Mouse (Mus musculus): Measurements from ENCODE around the gene Lmna. TPM values are rescaled to one million over a fixed set of nuclear protein-coding genes. Genes with fewer than 3 reads are reported as not detected.

The Lmna gene
- polyA plus RNA-seq, 1 experiment from 2014 or later: 17.9 TPM

DNA sequence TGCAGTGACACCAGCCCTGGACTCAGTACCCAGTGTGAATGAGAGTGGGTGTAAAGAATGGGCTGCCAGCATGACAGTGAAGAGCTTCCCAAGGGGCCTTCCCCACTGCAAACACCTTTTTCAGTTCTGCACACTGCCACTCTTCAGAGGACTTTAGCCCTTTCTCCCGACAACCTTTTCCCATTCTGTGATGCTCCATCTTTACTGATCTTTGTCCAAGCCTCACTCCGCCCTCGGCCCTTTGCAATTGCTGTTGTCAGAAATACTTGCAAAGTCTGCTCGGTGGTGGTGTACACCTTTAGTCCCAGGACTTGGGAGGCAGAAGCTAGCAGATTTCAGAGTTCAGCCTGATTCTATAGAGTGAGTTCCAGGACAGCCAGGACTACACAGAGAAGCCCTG is 41.8 kb upstream of the Lmna start:
- Histone ChIP-seq H3K4me2 (no peak overlapping the region), H3K36me3 (ENCODE audit: control insufficient read depth, insufficient read depth, low read length) (peaks cover 7% of the 10 kb centered on the region; the same call in 1 of the 2 replicates), H3K27me3 (ENCODE audit: control insufficient read depth, insufficient read depth, low read length) (no peaks in the 10 kb centered on the region), H3K9me3 (ENCODE audit: control insufficient read depth, low read length) (no peaks in the 10 kb centered on the region), H3K4me1 (ENCODE audit: control insufficient read depth, insufficient read depth, low read length) (peaks cover 13% of the 10 kb centered on the region), H3K27ac (ENCODE audit: low read depth, low read length) (no peak overlapping the region), H3K9ac (ENCODE audit: low read length) (no peak overlapping the region), H3K4me3 (ENCODE audit: low read depth, low read length) (no peak overlapping the region)
- WGBS: 83% methylated on average over 4 of the region's 4 CpGs
- no peak for ATAC-seq (ENCODE audit: low FRiP score)
- DNase-seq (ENCODE audit: low spot score, missing footprints): peak; percentile 73

DNA sequence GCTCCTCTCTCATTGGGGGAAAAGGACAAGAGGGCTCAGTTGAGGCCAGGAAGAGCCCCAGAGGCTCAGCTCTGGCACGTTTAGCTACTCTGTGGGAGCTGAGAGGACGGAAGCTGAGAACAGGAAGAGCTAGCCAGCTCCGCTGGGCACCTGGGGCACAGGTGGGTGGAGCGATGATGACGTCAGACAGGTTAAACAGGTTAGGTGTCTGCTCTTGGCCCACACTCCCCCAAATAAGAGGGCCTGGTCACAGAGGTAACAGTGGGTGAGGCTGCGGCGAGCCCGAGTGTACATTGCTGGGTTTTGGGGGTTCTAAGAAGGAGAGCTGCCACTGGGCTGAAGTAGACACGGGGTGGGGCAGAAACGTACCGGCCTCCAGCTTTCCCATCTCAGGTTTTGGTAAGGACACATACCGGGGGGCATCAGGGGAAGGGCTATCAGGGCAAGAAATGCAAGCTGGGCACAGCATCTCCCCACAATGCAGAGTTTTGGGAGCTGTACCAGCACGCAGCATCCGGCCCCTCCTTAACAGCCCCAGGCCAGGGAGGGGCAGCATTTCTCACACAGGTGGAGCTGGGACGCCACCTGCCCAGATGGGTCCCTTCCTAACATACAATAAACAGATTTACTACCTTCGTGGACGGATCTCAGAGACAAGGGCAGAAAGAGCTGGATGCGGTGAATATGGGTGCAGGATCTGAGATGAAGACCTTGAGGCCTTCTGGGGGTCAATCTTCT is 38.6 kb upstream of the Lmna start, which contains the start of gene Rab25:
Gene Rab25, minus strand, starts transcription at position 121 of the 738 bp plus-strand sequence.
- no peak within 1 kb of the TSS for H3K4me2 ChIP-seq

DNA sequence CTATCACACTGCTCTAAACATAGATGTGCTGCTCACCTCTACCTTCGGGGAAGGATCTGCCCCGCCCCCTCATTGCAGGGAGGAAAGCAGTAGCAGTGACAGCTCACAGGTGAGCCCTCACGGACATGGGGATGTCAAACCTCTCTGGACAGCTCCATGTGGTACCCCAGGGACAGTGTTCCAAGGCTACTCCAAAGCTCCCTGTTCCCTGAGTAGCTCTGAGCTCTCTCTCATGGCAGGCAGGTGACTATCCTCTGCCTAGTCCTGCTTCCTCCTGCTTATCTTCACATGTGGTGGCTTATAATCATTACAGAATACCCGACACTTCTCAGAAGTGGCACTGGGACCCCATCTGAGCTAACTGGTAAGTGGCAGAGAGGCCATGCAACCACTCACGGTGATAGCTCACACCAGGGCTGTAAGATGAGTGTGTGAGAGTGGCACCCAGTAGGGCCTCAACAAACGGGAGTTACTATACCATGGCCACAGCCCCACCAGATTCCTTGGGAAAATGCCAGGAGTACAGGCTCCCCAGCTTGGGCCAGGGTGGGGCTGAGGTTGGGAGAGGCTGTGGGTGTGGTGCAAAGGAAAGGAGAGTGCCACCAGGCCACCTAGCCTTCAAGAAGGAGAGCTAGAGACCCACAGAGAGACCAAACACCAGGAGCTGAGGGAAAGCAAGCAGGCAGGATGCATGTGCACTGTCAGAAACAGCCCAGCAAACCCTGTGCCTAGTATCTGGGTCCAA is 37.1 kb upstream of the Lmna start:
- H3K36me3 ChIP-seq (ENCODE audit: control insufficient read depth, insufficient read depth, low read length): no peaks in the 10 kb centered on the region
- no peak for ATAC-seq (ENCODE audit: low FRiP score)
- WGBS: 81% methylated on average over 6 of the region's 6 CpGs

More for the DNA sequence above, 38.6 kb upstream of the Lmna start, which contains the start of gene Rab25:
- no peaks in the 10 kb centered on the region for H3K9me3 ChIP-seq (ENCODE audit: control insufficient read depth, low read length)
- peak; percentile 61 for DNase-seq (ENCODE audit: low spot score, missing footprints)
- ATAC-seq (ENCODE audit: low FRiP score): no peak
- H3K27me3 ChIP-seq (ENCODE audit: control insufficient read depth, insufficient read depth, low read length): no peaks in the 10 kb centered on the region
- H3K9ac ChIP-seq (ENCODE audit: low read length): no peak within 1 kb of the TSS
- H3K36me3 ChIP-seq (ENCODE audit: control insufficient read depth, insufficient read depth, low read length): no peaks in the 10 kb centered on the region
- no peak within 1 kb of the TSS for H3K27ac ChIP-seq (ENCODE audit: low read depth, low read length)
- WGBS: 49% methylated on average over 18 of the region's 18 CpGs
- peaks cover 8% of the 10 kb centered on the region for H3K4me1 ChIP-seq (ENCODE audit: control insufficient read depth, insufficient read depth, low read length)
- no peak within 1 kb of the TSS for H3K4me3 ChIP-seq (ENCODE audit: low read depth, low read length)

DNA sequence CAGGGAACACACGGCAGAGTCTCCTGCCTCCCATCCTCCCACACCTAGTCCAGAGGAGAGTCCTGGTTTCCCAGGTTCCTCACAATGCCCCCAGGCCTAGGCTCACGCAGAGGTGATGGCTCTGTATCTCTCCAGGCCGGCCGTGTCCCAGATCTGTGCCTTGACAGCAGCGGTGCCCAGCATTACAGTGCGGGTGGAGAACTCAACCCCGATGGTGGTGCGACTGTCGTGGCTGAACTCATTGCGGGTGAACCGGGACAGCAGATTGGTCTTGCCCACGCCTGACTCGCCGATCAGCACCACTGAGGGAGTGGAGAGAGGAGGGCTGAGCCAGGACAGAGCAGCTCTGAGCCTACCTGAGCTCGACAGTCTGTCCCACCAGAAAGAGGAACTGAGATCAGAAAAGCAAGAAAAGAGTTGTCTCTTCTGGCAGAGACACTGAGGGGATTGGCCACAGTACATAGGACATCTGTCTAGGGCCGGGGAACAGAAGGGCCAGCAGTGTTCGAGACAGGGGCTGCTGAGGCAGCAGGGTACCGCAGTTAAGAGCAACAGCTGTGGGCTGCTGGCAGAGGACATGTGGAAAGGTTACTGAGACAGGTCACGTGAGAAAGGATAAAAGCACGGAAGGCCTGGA is 35.3 kb upstream of the Lmna start:
- 72% methylated on average over 20 of the region's 20 CpGs for WGBS
- H3K9me3 ChIP-seq (ENCODE audit: control insufficient read depth, low read length): no peaks in the 10 kb centered on the region
- H3K9ac ChIP-seq (ENCODE audit: low read length): no peak overlapping the region
- H3K4me3 ChIP-seq (ENCODE audit: low read depth, low read length): no peak overlapping the region
- H3K4me1 ChIP-seq (ENCODE audit: control insufficient read depth, insufficient read depth, low read length): peaks cover 9% of the 10 kb centered on the region
- no peaks in the 10 kb centered on the region for H3K27me3 ChIP-seq (ENCODE audit: control insufficient read depth, insufficient read depth, low read length)
- peaks cover 2% of the 10 kb centered on the region; the same call in 1 of the 2 replicates for H3K36me3 ChIP-seq (ENCODE audit: control insufficient read depth, insufficient read depth, low read length)
- ATAC-seq (ENCODE audit: low FRiP score) (no peak), DNase-seq (ENCODE audit: low spot score, missing footprints) (peak; percentile 68)
- H3K27ac ChIP-seq (ENCODE audit: low read depth, low read length): no peak overlapping the region
- no peak overlapping the region for H3K4me2 ChIP-seq

More for the DNA sequence above, 37.1 kb upstream of the Lmna start:
- Histone ChIP-seq H3K27me3 (ENCODE audit: control insufficient read depth, insufficient read depth, low read length) (no peaks in the 10 kb centered on the region), H3K4me3 (ENCODE audit: low read depth, low read length) (no peak overlapping the region), H3K27ac (ENCODE audit: low read depth, low read length) (no peak overlapping the region), H3K4me1 (ENCODE audit: control insufficient read depth, insufficient read depth, low read length) (peaks cover 3% of the 10 kb centered on the region), H3K9me3 (ENCODE audit: control insufficient read depth, low read length) (no peaks in the 10 kb centered on the region), H3K9ac (ENCODE audit: low read length) (no peak overlapping the region), H3K4me2 (no peak overlapping the region)
- peak; percentile 51 for DNase-seq (ENCODE audit: low spot score, missing footprints)

DNA sequence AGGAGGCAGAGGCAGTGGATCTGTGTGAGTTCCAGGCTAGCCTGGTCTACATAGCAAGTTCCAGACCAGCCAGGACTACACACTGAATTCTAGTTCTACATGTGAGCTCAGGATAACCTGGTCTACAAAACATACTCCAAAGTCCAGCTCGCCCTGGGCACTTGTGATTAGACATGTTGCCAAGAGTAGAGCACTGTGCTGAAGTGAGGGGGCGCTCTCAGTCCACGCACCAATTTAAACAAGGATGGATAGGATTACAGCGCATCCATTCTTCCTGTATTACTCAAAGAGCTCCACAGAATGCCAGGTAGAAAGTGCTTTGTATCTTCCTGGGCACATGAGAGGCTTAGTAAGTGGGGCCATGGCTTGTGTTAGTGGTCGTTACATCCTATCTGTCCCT is 34.8 kb upstream of the Lmna start:
- no peak overlapping the region for H3K27ac ChIP-seq (ENCODE audit: low read depth, low read length)
- peaks cover 3% of the 10 kb centered on the region; the same call in 1 of the 2 replicates for H3K36me3 ChIP-seq (ENCODE audit: control insufficient read depth, insufficient read depth, low read length)
- no peak overlapping the region for H3K9ac ChIP-seq (ENCODE audit: low read length)
- H3K27me3 ChIP-seq (ENCODE audit: control insufficient read depth, insufficient read depth, low read length): no peaks in the 10 kb centered on the region
- H3K4me2 ChIP-seq: no peak overlapping the region
- no peak for ATAC-seq (ENCODE audit: low FRiP score)
- WGBS: 37% methylated on average over 5 of the region's 5 CpGs
- H3K9me3 ChIP-seq (ENCODE audit: control insufficient read depth, low read length): no peaks in the 10 kb centered on the region
- H3K4me3 ChIP-seq (ENCODE audit: low read depth, low read length): no peak overlapping the region
- peaks cover 14% of the 10 kb centered on the region for H3K4me1 ChIP-seq (ENCODE audit: control insufficient read depth, insufficient read depth, low read length)
- peak; percentile 84 for DNase-seq (ENCODE audit: low spot score, missing footprints)

DNA sequence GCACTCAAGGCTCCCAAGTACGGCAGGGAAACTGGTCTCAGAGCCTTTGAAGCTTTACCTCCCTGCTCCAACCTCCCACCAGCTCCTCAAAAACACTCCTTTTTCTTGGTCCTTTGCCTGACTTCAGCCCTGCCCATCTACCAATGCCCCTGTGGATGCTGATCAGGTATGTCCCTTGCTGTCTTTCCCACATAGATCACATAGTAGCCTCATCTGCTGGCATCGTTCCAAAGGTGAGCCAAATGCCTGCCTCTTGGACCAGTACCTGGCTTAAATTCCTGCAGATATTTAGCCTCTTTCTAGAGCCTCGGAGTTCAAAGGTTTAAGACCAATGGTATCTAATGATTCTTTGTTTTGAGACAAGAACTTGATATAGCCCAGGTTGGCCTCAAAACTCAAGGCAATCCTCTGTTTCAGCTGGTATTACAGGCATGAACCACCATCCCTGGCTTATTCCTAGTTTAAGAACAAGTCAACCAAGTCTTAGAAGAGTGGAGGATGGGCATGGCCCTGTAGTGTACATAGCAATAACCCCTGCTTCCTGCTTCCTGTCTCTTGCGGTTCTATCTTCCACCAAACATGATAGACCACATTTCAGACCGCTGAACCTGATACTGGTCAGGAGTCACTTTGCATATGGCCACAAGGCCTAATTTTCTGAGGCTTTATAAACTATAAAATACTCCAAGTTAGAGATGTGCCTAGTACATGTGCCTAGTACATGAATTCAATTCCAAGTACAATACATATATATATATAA is 34.1 kb upstream of the Lmna start:
- no peaks in the 10 kb centered on the region for H3K9me3 ChIP-seq (ENCODE audit: control insufficient read depth, low read length)
- H3K4me2 ChIP-seq: no peak overlapping the region
- 81% methylated on average over 5 of the region's 5 CpGs for WGBS
- no peak overlapping the region for H3K27ac ChIP-seq (ENCODE audit: low read depth, low read length)
- peak; percentile 47 for DNase-seq (ENCODE audit: low spot score, missing footprints)
- no peak overlapping the region for H3K9ac ChIP-seq (ENCODE audit: low read length)
- no peak for ATAC-seq (ENCODE audit: low FRiP score)
- H3K36me3 ChIP-seq (ENCODE audit: control insufficient read depth, insufficient read depth, low read length): peaks cover 3% of the 10 kb centered on the region; the same call in 1 of the 2 replicates
- H3K4me3 ChIP-seq (ENCODE audit: low read depth, low read length): no peak overlapping the region
- H3K4me1 ChIP-seq (ENCODE audit: control insufficient read depth, insufficient read depth, low read length): peaks cover 18% of the 10 kb centered on the region
- no peaks in the 10 kb centered on the region for H3K27me3 ChIP-seq (ENCODE audit: control insufficient read depth, insufficient read depth, low read length)

DNA sequence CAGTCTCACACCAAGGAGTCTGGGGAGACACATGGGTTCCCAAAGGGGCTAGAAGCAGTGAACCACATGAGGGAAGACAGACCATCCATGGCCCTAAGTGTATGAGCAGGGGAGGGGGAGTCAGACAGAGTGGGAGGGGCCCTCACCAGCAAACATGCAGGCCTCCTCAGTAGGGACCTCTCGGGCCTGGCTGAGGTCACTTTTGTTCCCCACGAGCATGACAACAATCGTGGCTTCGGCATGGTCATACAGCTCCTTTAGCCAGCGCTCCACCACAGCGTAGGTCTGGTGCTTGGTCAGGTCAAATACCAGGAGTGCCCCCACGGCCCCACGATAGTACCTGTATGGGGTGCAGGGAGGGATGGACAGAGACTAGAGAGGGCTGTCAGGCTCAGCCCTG is 33.4 kb upstream of the Lmna start:
- peak; percentile 65 for DNase-seq (ENCODE audit: low spot score, missing footprints)
- H3K4me2 ChIP-seq: no peak overlapping the region
- H3K4me1 ChIP-seq (ENCODE audit: control insufficient read depth, insufficient read depth, low read length): peaks cover 24% of the 10 kb centered on the region
- no peak overlapping the region for H3K4me3 ChIP-seq (ENCODE audit: low read depth, low read length)
- H3K27me3 ChIP-seq (ENCODE audit: control insufficient read depth, insufficient read depth, low read length): no peaks in the 10 kb centered on the region
- no peak overlapping the region for H3K27ac ChIP-seq (ENCODE audit: low read depth, low read length)
- no peak overlapping the region for H3K9ac ChIP-seq (ENCODE audit: low read length)
- peaks cover 3% of the 10 kb centered on the region; the same call in 1 of the 2 replicates for H3K36me3 ChIP-seq (ENCODE audit: control insufficient read depth, insufficient read depth, low read length)
- H3K9me3 ChIP-seq (ENCODE audit: control insufficient read depth, low read length): no peaks in the 10 kb centered on the region
- WGBS: 90% methylated on average over 8 of the region's 8 CpGs
- ATAC-seq (ENCODE audit: low FRiP score): no peak

DNA sequence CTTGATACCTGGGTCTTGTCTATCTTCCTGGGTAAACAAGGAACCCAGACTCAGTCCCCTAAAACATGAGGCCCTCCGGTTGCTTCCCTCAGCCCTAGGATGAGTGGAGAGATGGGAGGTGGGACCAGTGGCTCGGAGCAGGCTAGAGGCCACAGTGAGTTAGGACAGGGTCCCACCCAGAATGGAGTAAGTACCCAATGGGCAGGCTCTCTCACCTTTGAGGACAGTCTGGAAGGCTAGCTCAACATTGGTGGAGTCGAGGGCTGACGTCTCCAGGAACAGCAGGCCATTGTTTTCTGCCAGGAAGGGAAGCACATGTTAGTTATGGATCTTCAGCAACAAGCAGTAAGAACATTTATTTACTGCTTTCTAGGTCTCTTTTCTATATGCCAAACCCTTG is 32.7 kb upstream of the Lmna start:
- Histone ChIP-seq H3K4me3 (ENCODE audit: low read depth, low read length) (no peak overlapping the region), H3K36me3 (ENCODE audit: control insufficient read depth, insufficient read depth, low read length) (peaks cover 7% of the 10 kb centered on the region; the same call in 1 of the 2 replicates), H3K4me2 (no peak overlapping the region), H3K27me3 (ENCODE audit: control insufficient read depth, insufficient read depth, low read length) (no peaks in the 10 kb centered on the region), H3K9ac (ENCODE audit: low read length) (no peak overlapping the region), H3K27ac (ENCODE audit: low read depth, low read length) (no peak overlapping the region), H3K9me3 (ENCODE audit: control insufficient read depth, low read length) (no peaks in the 10 kb centered on the region), H3K4me1 (ENCODE audit: control insufficient read depth, insufficient read depth, low read length) (peaks cover 31% of the 10 kb centered on the region)
- no peak for ATAC-seq (ENCODE audit: low FRiP score)
- 74% methylated on average over 4 of the region's 4 CpGs for WGBS
- no peak for DNase-seq (ENCODE audit: low spot score, missing footprints)
